Mouse (Mus musculus): ENCODE measurements around the gene Sptan1.

DNA sequence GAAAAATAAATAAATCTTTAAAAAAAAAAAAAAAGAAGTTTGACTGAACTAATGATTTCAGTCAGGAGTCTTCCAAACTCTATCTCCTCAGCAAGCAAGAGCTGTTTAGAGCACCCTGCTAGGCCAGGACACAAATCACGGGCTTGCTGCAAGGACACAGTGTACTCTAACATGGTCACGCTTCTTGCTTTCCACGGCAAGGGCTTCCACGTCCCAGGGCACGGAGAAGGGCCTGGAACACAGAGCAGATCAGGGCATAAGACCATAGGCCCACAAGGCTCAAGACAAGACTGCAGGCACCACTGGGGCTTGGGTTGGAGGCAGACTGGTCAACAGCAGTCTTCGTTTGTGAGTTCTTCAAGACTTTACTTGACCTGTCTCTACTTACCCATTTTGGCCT lies 81.8 kb downstream of the Sptan1 start:
- peak; percentile 11; the same call in 1 of the 2 replicates for TF ChIP-seq POLR2A (IDR thresholded peaks at IDR 0.05; ENCODE audit: control insufficient read depth, low read depth, low read length)
- TF ChIP-seq CTCF (IDR thresholded peaks at IDR 0.05; ENCODE audit: control insufficient read depth, insufficient read depth, insufficient replicate concordance, low read depth, low read length): no peak
